Mouse (Mus musculus): Measurements from ENCODE around the gene Tfcp2l1.

GRCm38 (mm10) chr1:118626452-118626851 is 1.3 kb upstream of the Tfcp2l1 start:
- no peak for TF ChIP-seq SMC3 (IDR thresholded peaks at IDR 0.05; ENCODE audit: low read depth, low read length)
- no peak for TF ChIP-seq POLR2A (IDR thresholded peaks at IDR 0.05; ENCODE audit: control insufficient read depth in 1 of 2, insufficient read depth in 1 of 2, low read depth in 1 of 2, low read length in 2 of 2, poor library complexity in 1 of 2)
- no peak for TF ChIP-seq ETS1 (IDR thresholded peaks at IDR 0.05; ENCODE audit: low read depth, low read length)
- TF ChIP-seq CTCF (IDR thresholded peaks at IDR 0.05 in 2 of 3, conservative IDR thresholded peaks at IDR 0.05 in 1 of 3; ENCODE audit: control insufficient read depth in 1 of 3, insufficient read depth in 1 of 3, low read depth in 2 of 3, low read length in 3 of 3, poor library complexity in 1 of 3, severe bottlenecking in 1 of 3): no peak
- no peak for TF ChIP-seq TCF12 (IDR thresholded peaks at IDR 0.05; ENCODE audit: low read depth, low read length)
- TF ChIP-seq HCFC1 (IDR thresholded peaks at IDR 0.05; ENCODE audit: low read depth, low read length): no peak
- no peak for TF ChIP-seq CHD1 (IDR thresholded peaks at IDR 0.05; ENCODE audit: low read depth, low read length)
- no peak for TF ChIP-seq EP300 (IDR thresholded peaks at IDR 0.05; ENCODE audit: low read depth in 1 of 2, low read length in 2 of 2)

Measured in MEL (cell line).